Comparison of ENCODE assay signal across 9 mouse cellular contexts in genomic region chr8:109780548-109780947, GRCm38 (mm10). TPM values are rescaled to one million over a fixed set of nuclear protein-coding genes. Genes with fewer than 3 reads are reported as not detected.
DNase-seq lines count a peak whose midpoint lies in the region; ATAC-seq and TF ChIP-seq lines count a peak whose summit lies in the region.
"Had no signal": no experiment of that assay in that cellular context is flagged by ENCODE, and none has a peak within 500 bp of the region (broad histone marks: within the 10 kb centered on the region; RNA-seq: fewer than 3 reads in every experiment).

No protein-coding gene starts in this region.

- no peak for TF ChIP-seq POLR2A in CH12.LX (IDR thresholded peaks at IDR 0.05; ENCODE audit: low read depth, low read length)

- H3K4me2 ChIP-seq in heart, embryonic 12.5 days = peak overlapping the region; percentile 98
- peak overlapping the region; percentile 92 for H3K4me2 ChIP-seq in CH12.LX (ENCODE audit: insufficient read depth, low read depth, poor library complexity, severe bottlenecking)
- H3K4me2 ChIP-seq in forebrain, embryonic 12.5 days = peak overlapping the region; percentile 5; the same call in 1 of the 2 replicates
- peak overlapping the region; percentile 83 for H3K4me2 ChIP-seq in liver, embryonic 15.5 days

- no peaks in the 10 kb centered on the region for H3K36me3 ChIP-seq in heart, embryonic 12.5 days
- H3K36me3 ChIP-seq in CH12.LX (replicated peaks in 1 of 2; ENCODE audit: control insufficient read depth in 1 of 2, insufficient read depth in 1 of 2, low read length in 1 of 2) = no peaks in the 10 kb centered on the region
- no peaks in the 10 kb centered on the region for H3K36me3 ChIP-seq in forebrain, embryonic 12.5 days (replicated peaks)
- H3K36me3 ChIP-seq in liver, embryonic 15.5 days (replicated peaks) = no peaks in the 10 kb centered on the region

- H3K9ac ChIP-seq in heart, embryonic 12.5 days = peak overlapping the region; percentile 61; the same call in 1 of the 2 replicates
- H3K9ac ChIP-seq in CH12.LX (ENCODE audit: insufficient read depth, low read depth) = no peak overlapping the region; the same call in 1 of the 2 replicates
- no peak overlapping the region for H3K9ac ChIP-seq in forebrain, embryonic 12.5 days
- H3K9ac ChIP-seq in liver, embryonic 15.5 days = no peak overlapping the region

- 38% methylated on average over 4 of the region's 4 CpGs for WGBS in heart, embryonic 12.5 days
- WGBS in forebrain, embryonic 12.5 days = 82% methylated on average over 4 of the region's 4 CpGs
- 23% methylated on average over 4 of the region's 4 CpGs for WGBS in liver, embryonic 15.5 days (ENCODE audit: insufficient replicate concordance)

- in situ Hi-C loops in CH12.LX (cut with MboI; ENCODE audit: low pct_ligation_motif_present, low pct_unique_long_range_greater_than_20kb, low sequenced_read_pairs) = no loop called here

- H3K27me3 ChIP-seq in heart, embryonic 12.5 days (replicated peaks) = peaks cover 3% of the 10 kb centered on the region; the same call in 1 of the 2 replicates
- H3K27me3 ChIP-seq in CH12.LX (replicated peaks) = peaks cover 4% of the 10 kb centered on the region
- 0 out of 2 replicates have a peak, but pooled peaks cover 3% of the 10 kb centered on the region for H3K27me3 ChIP-seq in forebrain, embryonic 12.5 days
- peaks cover 8% of the 10 kb centered on the region; the same call in 1 of the 2 replicates for H3K27me3 ChIP-seq in liver, embryonic 15.5 days

- TF ChIP-seq CTCF in CH12.LX (conservative IDR thresholded peaks at IDR 0.05 in 1 of 2, IDR thresholded peaks at IDR 0.05 in 1 of 2; ENCODE audit: low read depth in 2 of 2, low read length in 2 of 2) = no peak

- H3K4me3 ChIP-seq in heart, embryonic 12.5 days = peak overlapping the region; percentile 24; the same call in 1 of the 2 replicates
- no peak overlapping the region for H3K4me3 ChIP-seq in CH12.LX (replicated peaks in 1 of 3; ENCODE audit: low read depth in 2 of 3, low read length in 2 of 3, poor library complexity in 1 of 3)
- H3K4me3 ChIP-seq in forebrain, embryonic 12.5 days (replicated peaks) = no peak overlapping the region
- peak overlapping the region; percentile 96 for H3K4me3 ChIP-seq in liver, embryonic 15.5 days (replicated peaks)

- DNase-seq in heart, adult 9 months (ENCODE audit: low spot score in 2 of 2) = no peak
- DNase-seq in CH12.LX (ENCODE audit: extremely low read depth) = no peak
- DNase-seq in gastrocnemius, adult 18-20 months (ENCODE audit: low spot score) = no peak
- no peak for DNase-seq in layer of hippocampus, adult 9-11 months
- DNase-seq: adrenal gland, postnatal 10 days had no signal

- H3K79me2 ChIP-seq in CH12.LX (replicated peaks; ENCODE audit: control insufficient read depth, extremely low read depth, insufficient read depth, poor library complexity, severe bottlenecking) = peaks cover 57% of the 10 kb centered on the region

- TF ChIP-seq RAD21 in CH12.LX (IDR thresholded peaks at IDR 0.05; ENCODE audit: low read depth, low read length) = no peak

- H3K27ac ChIP-seq in heart, embryonic 12.5 days (ENCODE audit: poor library complexity, severe bottlenecking) = no peak overlapping the region
- H3K27ac ChIP-seq in CH12.LX (ENCODE audit: insufficient read depth, low read depth) = no peak overlapping the region
- no peak overlapping the region for H3K27ac ChIP-seq in forebrain, embryonic 12.5 days
- H3K27ac ChIP-seq in liver, embryonic 15.5 days (replicated peaks) = 0 out of 2 replicates have a peak overlapping the region, but pooled peaks have one; percentile 14

- TF ChIP-seq EP300 in CH12.LX (IDR thresholded peaks at IDR 0.05; ENCODE audit: low read length) = no peak

- dilution Hi-C loops in CH12.LX (cut with MboI; ENCODE audit: extremely low pct_ligation_motif_present, extremely low pct_unique_long_range_greater_than_20kb, low sequenced_read_pairs) = no loop called here

- ATAC-seq in heart, embryonic 12.5 days (ENCODE audit: insufficient number of reproducible peaks, low FRiP score) = no peak
- ATAC-seq in forebrain, embryonic 12.5 days (ENCODE audit: low FRiP score) = no peak
- no peak for ATAC-seq in liver, embryonic 15.5 days (ENCODE audit: insufficient read depth)
- no peak for ATAC-seq in CD4-positive, CD25-positive, alpha-beta regulatory T cell, adult 4 months

- peaks cover 13% of the 10 kb centered on the region for H3K4me1 ChIP-seq in heart, embryonic 12.5 days (replicated peaks)
- peaks cover 3 to 41% of the 10 kb centered on the region in 2 experiments; a peak in 3 of 4 replicates for H3K4me1 ChIP-seq in CH12.LX (ENCODE audit: control insufficient read depth in 1 of 2, insufficient read depth in 2 of 2)
- H3K4me1 ChIP-seq in forebrain, embryonic 12.5 days = peaks cover 13% of the 10 kb centered on the region
- peaks cover 33% of the 10 kb centered on the region for H3K4me1 ChIP-seq in liver, embryonic 15.5 days (replicated peaks)

- H3K9me3 ChIP-seq in heart, embryonic 12.5 days (replicated peaks) = no peaks in the 10 kb centered on the region
- H3K9me3 ChIP-seq in CH12.LX (replicated peaks; ENCODE audit: low read length) = no peaks in the 10 kb centered on the region
- no peaks in the 10 kb centered on the region for H3K9me3 ChIP-seq in forebrain, embryonic 12.5 days
- no peaks in the 10 kb centered on the region for H3K9me3 ChIP-seq in liver, embryonic 15.5 days (replicated peaks)

TF ChIP-seq in CH12.LX, 34 proteins besides CTCF, POLR2A, EP300 and RAD21:
- TF ChIP-seq HCFC1 (IDR thresholded peaks at IDR 0.05; ENCODE audit: low read depth, low read length) (no peak), PAX5 (IDR thresholded peaks at IDR 0.05; ENCODE audit: low read length) (no peak), SIN3A (IDR thresholded peaks at IDR 0.05; ENCODE audit: low read length) (no peak), CHD2 (IDR thresholded peaks at IDR 0.05; ENCODE audit: low read length) (no peak), ZKSCAN1 (IDR thresholded peaks at IDR 0.05; ENCODE audit: borderline replicate concordance, low read depth, low read length) (no peak), MAZ (IDR thresholded peaks at IDR 0.05; ENCODE audit: low read depth, low read length) (no peak)

RNA-seq across cellular contexts. Expression of gene Ap1g1, which starts 2.2 kb away (rescaled TPM):
- polyA plus RNA-seq in heart, embryonic 12.5 days (2016; fragmentation: Nextera tagmentation; extraction: Ambion mirVana) = 44.8 and 46.7 TPM in 2 replicates
- total RNA-seq in CH12.LX (2012; rRNA removed) (29.5 and 32.9 TPM in 2 replicates), CH12.LX (2014; rRNA removed) (39.6 and 40.8 TPM in 2 replicates)
- 54.7 and 60.4 TPM in 2 replicates for polyA plus RNA-seq in CH12.LX (2012; ENCODE audit: insufficient read length, low read depth)
- 67.6 and 71.1 TPM in 2 replicates for polyA plus RNA-seq in forebrain, embryonic 12.5 days (2016; fragmentation: Nextera tagmentation; extraction: Ambion mirVana)
- polyA plus RNA-seq in liver, embryonic 15.5 days (2015; fragmentation: Nextera tagmentation; extraction: Ambion mirVana) = 14.9 and 15.7 TPM in 2 replicates
- polyA plus RNA-seq in CD4-positive, CD25-positive, alpha-beta regulatory T cell, adult 4 months (2017; shearing (Covaris generic)) = 10 to 100 TPM; 32.7 to 34.3 TPM
- total RNA-seq in gastrocnemius, adult 18-20 months (2021) = 10 to 100 TPM; 28.2 to 37.0 TPM

RNA-seq across cellular contexts. Expression of gene Atxn1l, which starts 43.0 kb away (rescaled TPM):
- 8.1 and 8.8 TPM in 2 replicates for polyA plus RNA-seq in heart, embryonic 12.5 days (2016; fragmentation: Nextera tagmentation; extraction: Ambion mirVana)
- total RNA-seq in CH12.LX (2012; rRNA removed) = 6.8 and 7.6 TPM in 2 replicates
- total RNA-seq in CH12.LX (2014; rRNA removed) = 4.1 and 4.6 TPM in 2 replicates
- 15.2 and 18.5 TPM in 2 replicates for polyA plus RNA-seq in CH12.LX (2012; ENCODE audit: insufficient read length, low read depth)
- polyA plus RNA-seq in forebrain, embryonic 12.5 days (2016; fragmentation: Nextera tagmentation; extraction: Ambion mirVana) = 7.4 and 9.6 TPM in 2 replicates
- polyA plus RNA-seq in liver, embryonic 15.5 days (2015; fragmentation: Nextera tagmentation; extraction: Ambion mirVana) = 2.1 and 3.5 TPM in 2 replicates
- polyA plus RNA-seq in CD4-positive, CD25-positive, alpha-beta regulatory T cell, adult 4 months (2017; shearing (Covaris generic)) = 1 to 10 TPM; 2.3 to 3.8 TPM
- total RNA-seq in gastrocnemius, adult 18-20 months (2021) = 10 to 100 TPM; 21.8 to 23.4 TPM

Comparison
In these comparisons a context has a peak if more than half of its experiments do, and no peak if none do; other contexts are left out.
1. H3K4me2 ChIP-seq: peak in every context shown above with its lines; median percentile 98 in heart, embryonic 12.5 days; 92 in CH12.LX; 83 in liver, embryonic 15.5 days; 5 in forebrain, embryonic 12.5 days.
2. H3K4me3 ChIP-seq: peak in heart, embryonic 12.5 days (single experiment) and liver, embryonic 15.5 days (single experiment); none in CH12.LX (0 of 3) and forebrain, embryonic 12.5 days (single experiment).